Mouse (Mus musculus) forelimb bud, embryonic 11.5 days (tissue): ENCODE measurements around the gene Rmdn3.

Experiments used
- DNase-seq: peaks from one replicate; pipeline ENCODE4 v3.0.0-alpha.2; 2012; ENCODE audit warnings: low read depth, low spot score

Gene Rmdn3

DNA sequence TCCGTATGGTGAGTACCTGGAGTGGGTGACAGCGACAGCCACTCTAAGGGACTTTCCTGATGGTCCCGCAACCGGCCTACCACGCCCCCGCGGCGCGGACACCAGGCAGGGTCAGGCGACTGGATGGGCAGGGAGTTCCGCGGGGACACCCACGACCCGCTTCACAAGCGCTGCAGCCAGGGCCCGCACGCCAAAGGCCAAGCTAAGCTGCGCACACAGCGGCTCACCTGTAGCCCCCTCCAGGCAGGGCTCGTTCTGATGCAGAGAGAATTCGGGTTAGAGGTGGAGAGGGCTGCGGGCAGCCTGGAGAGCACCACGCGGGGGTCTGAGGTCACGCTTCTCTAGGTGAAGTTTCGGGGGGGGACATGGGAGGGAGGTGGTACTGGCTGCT, 11.0 kb upstream of the Rmdn3 start:
- DNase-seq, result no peak

DNA sequence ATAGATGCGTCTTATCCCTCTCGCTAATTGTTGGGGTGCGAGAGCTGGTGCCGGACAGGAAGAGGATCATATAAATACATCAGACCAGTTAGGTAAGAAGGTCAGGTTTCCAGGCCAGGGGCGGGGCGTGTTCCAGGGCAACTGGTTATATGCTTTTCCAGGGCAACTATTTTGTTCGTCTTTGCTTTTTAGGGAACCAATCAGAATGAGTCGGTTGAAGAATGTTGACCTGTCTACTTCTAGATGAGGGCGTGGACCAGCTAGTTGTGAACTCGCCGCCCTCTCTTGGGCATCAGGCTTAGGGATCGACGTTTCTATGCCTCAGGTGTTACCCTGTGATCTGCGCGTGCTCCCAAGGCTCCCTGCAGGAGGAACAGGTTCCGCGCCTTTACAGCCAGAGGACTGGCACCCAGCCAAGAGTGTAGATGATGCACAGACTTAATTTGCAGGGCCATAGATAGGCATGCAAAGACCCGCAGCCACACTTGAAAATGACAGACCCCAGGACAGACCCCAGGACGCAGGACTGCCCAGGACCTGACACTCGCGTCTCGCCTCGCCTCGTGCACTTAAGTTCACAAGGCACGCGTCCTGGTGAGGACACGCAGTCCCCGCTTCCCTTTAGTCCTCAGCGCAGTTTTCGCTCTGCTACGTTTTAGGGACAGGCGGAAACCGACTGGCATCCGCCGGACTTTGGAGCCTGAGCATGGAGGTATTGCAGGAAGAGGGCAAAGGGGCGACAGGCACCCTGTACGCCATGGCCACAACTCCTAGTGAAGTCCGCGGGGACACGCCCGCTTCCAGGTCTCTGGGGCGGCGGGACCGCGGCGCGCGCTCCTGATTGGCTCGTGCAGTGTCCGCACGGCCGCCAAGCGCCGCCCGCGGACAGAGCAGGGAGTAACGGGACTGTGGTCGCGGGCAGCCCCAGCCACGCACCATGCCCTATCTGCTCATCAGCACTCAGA, 10.3 kb upstream of the Rmdn3 start, which contains the start of gene Gchfr:
TSS of gene Gchfr (plus strand) at position 873 of the 965 bp plus-strand sequence.
- DNase-seq, result peak; percentile 40

DNA sequence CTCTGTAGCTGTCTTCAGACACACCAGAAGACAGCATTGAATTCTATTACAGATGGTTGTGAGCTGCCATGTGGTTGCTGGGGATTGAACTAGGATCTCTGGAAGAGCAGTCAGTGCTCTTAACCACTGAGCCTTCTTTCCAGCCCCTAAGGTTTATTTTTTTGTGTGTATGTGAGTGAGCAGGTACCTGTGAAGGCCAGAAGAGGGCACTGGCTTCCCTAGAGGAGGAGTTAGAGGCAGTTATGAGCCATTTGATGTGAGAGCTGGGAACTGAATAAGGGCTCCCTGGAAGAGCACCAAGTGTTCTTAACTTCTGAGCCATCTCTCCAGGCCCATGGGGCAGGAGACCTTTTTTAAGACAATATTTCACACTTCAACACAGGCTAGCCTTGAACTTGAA, 8.6 kb upstream of the Rmdn3 start:
- no peak for DNase-seq

DNA sequence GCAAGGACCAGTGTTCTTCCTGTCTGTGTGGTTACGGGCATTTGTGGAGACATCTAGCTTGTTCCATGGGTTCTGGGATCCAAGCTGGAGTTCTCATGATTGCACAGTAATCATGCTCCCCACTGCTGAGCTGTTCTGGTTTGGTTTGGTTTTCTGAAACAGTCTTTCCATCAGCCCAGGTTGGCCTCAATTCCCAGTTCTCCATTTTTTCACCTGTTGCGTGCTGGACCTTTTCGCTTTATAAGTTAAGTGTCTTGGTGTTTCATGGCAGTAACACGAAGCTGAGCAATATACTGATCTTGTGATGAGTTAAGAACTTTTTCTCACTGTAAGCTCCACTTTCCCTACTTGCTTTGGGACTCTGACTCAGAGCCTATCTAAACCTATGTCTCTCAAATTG, 7.2 kb upstream of the Rmdn3 start:
- DNase-seq, result no peak

DNA sequence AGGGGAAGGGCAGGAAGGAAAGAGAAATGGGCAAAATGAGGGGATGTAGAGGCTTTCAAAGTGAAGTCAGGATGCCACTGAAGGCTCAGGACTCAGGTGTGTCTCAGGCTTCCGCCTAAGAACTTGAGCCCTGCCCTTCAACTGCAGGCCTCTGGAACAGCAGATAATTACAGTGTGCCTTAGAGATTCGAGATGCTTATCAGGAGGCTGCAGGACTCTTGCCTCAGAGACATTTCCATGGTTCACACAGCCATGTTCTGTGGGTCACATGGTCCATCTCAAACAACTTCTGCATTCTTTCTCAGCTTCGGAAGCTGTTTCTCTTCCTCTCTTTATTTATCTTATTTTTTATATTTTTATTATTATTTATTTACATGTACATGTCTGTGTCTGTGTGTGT, 6.3 kb upstream of the Rmdn3 start:
- no peak for DNase-seq

DNA sequence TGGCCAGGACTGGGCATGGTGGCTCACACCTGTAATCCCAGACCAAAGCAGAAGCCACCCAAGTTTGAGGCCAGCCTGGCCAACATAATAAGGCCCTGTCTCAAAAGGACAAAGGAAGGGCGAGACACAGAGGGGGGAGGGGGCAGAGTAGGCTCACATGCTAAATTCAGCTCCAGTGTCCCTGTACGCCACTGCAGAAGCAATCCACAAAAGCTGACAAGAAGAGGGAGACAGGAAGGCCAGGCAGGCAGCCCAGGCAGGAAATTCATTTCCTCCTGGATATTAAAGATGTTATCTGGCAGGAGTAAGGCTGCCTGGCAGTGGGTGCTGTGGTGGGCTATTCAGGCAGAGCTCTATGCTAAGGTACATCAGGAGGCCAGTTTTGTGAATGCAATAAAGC, 4.4 kb upstream of the Rmdn3 start:
- no peak for DNase-seq

DNA sequence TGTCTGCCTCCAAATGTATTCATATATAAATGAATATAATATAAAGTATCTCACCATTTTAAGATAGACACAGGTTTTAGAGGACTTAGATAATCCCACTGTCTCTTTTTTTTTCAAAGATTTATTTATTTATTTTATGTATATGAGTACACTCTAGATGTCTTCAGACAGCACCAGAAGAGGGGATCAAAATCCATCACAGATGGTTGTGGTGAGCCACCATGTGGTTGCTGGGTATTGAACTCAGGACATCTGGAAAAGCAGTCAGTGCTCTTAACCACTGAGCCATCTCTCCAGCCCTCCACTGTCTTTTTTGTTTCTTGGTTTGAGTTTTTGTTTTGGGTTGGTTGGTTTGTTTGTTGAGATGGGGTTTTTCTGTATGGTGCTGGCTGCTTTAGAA, 1.0 kb upstream of the Rmdn3 start:
- no peak for DNase-seq

DNA sequence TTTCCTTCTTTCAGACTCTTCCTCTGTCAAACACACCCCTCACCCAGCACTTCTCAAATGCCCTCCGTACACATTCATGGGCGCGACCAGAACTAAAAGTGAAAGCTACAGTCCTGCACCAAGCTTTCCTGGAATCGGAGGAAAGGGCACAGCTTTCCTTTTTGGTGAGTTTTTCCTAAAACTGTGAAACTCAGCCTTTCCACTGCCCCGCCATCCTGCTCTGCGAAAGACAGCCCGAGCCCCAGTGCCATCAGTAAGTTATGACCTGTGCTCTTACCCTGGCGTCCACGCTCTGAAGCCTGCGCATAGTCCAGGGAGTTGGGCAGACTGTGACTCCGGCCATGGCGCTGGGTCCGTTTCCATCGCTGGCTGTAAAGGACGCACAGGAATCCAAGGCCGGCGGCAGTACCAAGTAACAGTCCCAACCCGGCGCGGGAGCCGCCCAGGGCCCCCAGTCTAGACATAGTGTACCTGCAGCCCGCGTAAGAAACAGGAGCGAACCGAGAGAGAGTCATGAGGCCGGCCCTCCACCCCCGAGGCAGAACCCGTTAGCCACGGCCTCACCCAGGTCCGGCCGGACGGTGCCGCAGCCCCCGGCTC, 653 bp downstream of the Rmdn3 start:
- no peak for DNase-seq

DNA sequence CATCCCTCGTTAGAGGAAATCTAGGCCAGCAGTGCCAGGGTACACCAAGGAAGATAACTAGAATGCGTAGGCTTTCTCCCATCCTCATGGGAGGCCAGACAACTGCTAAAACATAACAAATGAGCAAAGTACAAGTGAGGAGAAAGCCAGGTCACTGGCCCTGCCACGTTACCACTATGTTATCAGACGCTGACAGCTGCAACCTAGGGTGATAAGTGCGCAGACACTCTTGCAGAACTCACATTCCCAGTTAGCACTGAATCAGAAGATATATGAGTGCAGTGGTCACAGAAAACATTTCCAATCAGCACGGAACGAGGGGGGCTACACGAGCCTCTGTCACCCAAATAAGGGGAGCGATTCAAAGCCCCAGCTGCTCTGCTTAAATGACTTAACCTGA, 1.4 kb downstream of the Rmdn3 start:
- no peak for DNase-seq

DNA sequence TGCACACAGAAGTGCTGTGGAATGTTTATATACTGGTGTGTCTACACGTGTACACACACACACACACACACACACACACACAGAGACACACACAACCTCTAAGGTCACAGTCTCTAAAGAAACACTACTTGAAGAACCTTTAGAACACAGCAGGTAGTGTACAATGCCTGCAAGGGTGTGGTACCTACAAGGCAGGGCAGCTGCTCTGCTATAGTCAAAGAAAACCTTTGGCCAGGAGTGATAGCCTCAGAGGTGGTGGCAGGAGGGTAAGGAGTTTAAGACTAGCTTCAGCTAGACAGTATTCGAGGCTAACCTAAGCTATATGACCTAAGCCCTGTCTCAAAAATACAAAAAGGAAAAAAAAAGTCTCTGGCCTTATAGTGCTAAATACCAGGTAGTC, 2.2 kb downstream of the Rmdn3 start:
- no peak for DNase-seq

DNA sequence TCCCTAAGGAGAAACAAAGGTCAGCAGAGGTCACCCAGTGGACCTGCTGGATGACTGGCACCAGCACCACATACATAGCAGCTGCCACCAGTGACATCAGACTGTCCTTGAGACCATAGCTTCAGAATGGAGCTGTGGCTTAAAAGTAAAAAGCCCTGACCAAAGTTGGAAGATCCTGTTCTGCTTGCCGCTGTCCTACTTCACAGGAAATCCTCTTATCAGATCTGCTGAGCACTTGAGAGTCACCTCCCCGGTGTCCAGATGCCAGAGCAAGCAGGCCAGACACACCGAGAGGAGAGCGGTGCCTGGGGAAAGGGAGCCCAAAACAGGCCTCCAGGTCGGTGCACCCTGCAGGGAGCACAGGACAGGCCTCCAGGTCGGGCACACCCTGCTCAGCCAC, 4.6 kb downstream of the Rmdn3 start:
- no peak for DNase-seq

DNA sequence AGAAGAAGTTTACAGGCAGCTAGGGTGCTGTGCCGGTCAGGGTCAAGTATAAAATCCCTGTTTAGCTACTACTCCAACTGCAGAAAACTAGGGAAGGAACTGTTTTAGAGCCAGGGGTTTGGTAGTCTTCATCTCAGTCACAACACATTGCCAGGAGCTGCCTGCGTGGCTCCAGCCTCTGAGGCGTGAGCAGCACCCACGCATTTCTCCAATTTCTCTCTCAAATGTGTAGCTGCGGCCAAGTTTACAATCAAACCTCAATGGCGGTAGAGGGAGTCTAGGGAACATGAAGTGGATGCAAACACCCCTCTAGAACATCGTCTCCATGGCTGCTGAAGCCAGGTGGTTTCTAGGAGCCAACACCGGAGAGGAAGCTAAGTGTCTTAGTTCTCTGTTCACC, 9.1 kb downstream of the Rmdn3 start:
- DNase-seq, result no peak

DNA sequence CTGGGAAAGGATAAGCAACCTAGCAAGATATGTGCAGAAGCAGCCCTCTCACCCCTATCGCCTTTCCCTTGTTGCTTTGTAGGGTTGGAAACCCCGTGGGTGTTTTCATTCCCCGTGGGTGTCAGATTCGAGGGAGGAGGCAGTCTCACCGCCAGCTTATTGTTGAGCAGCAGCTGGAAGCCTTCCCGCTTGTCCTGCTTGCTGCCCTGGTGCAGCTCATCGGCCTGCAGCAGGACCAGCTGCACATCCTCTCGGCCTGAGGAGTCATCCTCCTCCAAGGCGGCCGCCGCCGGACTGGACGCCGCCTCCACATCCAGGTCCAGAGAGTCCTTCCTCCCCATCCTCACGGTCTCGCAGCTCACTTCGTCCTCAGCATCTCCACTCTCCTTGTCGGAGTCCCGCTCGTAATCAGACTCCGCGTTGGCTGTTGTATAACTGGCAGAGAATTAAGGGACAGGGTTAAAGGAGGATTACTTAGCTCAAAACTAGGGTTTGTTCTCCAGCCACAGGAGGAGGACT, 9.6 kb downstream of the Rmdn3 start:
- no peak for DNase-seq

DNA sequence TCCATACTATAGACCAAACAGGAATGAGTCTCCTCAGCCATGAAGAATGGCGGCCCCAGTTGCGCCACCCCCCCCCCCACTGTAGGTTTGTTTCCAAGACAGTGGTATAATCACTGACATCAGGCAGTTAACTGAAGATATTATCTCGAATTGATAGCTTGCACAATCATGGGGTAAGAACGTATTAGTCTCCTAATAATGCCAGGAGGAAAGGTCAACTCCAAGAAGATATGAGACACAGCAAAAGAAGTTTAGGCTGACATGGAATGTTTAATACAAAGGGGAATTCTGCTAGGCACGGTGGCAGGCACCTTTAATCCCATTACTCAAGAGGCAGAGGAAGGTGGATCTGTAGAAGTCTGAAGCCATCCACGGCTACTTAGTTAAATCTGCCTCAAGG, 10.4 kb downstream of the Rmdn3 start:
- DNase-seq, result no peak

DNA sequence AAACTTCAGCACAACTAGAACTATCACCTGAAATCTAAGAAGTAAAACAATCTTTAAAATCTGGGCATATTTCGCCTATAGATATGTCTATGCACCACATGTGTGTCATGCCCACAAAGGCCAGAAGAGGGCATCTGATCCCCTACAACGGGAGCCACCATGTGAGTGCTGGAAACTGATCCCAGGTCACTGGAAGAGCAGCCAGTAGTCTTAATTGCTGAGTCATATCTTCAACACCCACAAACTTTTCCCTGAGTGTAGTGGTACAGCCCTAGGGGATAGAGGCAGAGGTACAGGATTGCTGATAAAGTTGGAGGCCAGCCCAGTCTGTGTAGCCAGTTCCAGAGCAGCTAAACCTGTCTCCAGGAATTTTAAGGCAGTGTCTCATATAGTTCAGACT, 11.6 kb downstream of the Rmdn3 start:
- no peak for DNase-seq

DNA sequence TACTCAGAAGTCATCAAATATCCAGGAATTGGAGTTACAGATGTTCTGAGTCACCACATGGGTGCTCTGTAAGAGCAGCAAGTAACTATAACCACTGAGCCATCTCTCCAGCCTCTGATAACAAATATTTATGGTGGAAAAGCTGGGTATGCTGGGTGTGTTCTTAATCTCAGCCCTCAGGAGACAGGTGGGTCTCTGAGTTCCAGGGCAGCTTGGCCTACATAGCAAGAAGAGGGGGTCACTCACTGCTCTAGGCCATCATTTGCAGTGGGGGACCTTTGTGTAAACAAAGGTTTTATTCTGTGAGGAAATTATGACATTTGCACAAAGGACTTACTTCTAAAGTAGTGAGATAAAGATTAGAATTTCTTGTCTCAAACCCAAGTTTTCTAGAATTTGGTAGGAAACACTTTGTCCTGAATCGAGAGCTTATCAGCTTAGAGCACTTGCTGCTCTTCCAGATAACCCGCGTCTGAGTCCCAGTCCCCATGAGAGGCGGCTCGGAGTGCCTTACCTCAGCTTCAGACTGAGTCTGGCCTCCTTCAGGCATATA, 20.4 kb downstream of the Rmdn3 start:
- no peak for DNase-seq

DNA sequence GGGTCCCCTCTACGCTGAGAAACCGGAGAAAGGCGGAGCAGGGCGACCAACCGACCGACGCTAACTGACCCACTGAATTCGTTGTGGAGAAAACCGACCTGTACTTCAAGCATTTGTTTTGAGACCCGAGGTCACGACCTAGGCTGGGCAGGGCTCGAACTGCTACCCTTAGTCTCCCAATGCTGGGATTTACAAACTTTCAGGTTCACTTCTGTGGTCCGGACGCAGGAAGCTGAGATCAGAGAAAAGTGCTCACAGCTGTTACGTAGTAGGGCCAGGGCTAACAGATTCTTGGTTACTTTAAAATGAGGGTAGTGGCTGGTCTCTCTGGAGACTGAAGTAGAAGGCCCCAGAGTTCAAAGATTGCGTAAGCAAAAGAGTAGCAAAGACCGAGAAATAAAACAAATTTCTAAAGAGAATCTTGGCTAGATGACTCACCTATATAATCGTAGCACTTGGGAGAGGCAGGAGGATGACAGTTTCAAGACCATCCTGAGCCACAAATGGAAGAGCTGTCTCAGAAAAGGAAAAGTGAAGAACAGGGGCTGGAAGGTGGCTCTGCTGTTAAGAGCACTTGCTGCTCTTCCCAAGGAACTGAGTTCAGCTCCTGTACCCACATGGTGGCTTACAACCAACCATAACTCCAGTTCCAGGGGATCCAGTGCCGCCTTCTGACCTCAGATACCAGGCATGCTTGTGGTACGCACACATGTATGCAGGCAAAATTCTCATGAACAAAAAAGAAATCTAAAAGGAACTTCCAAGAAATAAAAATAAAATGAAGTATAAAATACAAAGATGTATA, 43.5 kb downstream of the Rmdn3 start:
- DNase-seq, result no peak

DNA sequence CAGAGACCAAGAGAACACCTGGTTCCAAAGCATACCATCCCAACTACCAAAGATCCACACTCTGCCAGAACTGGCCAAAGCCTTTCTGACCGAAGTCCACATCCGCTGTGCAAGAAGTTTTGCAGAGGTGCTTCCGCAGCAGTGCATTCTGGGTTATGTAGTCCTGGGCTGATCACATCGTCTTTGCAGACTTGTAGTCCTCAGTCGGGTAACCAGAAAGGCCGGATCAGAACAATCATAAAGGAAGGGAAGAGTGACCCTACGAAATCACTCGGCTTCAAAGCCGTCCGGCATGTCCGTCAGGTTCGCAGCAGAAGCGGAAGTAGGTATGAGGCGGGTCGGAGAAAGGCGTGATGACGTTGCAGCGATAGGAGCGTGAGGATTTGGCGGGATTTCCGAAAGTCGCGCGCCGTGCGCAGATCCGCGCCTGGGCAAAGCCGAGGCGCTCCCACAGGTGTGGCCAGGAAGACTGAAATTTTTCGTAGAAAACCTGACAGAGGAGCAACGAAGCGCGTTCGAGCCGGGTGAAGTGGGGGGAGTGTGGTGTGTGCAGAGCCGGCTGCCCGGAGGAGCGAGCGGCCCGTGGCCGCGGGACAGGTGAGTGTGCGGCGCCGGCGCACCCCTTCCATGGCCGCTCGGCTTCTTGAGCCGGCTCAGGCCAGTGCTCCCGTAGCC, 44.3 kb downstream of the Rmdn3 start, which contains the start of gene Rad51:
TSS of gene Rad51 (plus strand) at position 356 of the 675 bp plus-strand sequence.
- DNase-seq, result peak; percentile 92

DNA sequence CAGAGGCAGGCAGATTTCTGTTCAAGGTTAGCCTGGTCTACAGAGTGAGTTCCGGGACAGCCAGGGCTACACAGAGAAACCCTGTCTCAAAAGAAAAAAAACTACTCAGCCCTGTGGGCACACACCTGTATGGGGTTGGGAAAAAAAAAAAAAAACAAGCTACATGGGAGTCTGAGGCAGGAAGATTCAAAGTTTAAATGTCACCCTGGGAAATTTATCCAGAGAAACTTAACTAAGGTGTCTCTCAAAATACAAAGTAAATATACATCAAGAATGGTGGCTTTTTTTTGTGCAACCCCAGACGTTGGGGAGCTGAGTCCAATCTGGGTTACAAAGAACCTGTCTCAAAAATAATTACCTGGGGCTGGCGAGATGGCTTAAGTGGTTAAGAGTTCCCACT, 45.8 kb downstream of the Rmdn3 start:
- no peak for DNase-seq

DNA sequence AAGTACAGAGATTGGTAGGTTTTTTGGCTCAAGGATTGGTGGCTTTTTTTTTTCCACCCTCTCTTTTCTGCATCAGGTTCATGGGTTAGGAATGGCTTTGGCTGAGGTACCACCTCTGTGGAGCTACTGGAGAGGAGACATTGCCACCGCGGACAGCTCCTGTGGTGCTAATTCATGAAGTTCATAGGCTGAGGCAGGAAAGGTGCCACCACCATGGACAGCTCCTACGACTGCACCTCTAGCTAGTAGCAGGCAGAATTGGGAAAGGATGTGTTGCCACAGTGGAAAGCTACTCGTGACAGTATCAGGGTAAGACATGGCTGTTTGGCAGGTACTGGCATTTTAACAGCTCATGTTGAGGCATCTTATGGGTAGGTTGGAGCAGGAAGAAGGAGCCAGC, 48.3 kb downstream of the Rmdn3 start:
- DNase-seq, result peak; percentile 34

DNA sequence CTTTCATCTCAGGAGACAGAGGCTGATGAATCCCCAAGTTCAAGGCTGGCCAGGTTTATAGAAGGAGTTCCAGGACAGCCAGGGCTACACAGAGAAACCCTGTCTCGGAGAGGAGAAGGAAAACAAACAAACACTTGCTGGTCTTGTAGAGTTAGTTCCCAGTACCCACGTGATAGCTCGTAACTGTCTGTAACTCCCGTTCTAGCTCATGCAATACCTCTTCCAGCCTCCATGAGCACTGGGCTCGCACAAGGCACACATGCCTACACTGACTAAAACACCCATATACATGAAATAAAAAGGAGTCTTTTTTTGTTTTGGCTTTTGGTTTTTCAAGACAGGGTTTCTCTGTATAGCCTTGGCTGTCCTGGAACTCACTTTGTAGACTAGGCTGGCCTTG, 50.3 kb downstream of the Rmdn3 start:
- DNase-seq, result no peak
